Mouse (Mus musculus) liver, adult 2 months (tissue): ENCODE data around the gene Fstl3. TPM values are rescaled to one million over a fixed set of nuclear protein-coding genes. Genes with fewer than 3 reads are reported as not detected.

Source experiments
- DNase-seq: peaks from one replicate; pipeline ENCODE4 v3.0.0-alpha.2; 2011; ENCODE audit warnings: low read depth, low spot score; ENCODE audit errors: extremely low read depth
- H3K27ac ChIP-seq: fragments of 200-500 bp; replicated peaks from 2 replicates; pipeline ENCODE4 v1.5.1; 2012; ENCODE audit warnings: low read depth, mild to moderate bottlenecking, control low read depth, inconsistent platforms, low read length; ENCODE audit not compliant: insufficient read depth
- H3K27me3 ChIP-seq: fragments of 200-500 bp; 2 replicates; pipeline ENCODE4 v1.6.1; 2012; ENCODE audit warnings: mild to moderate bottlenecking, moderate library complexity, low read length, inconsistent platforms; ENCODE audit not compliant: control insufficient read depth, insufficient read depth
- H3K36me3 ChIP-seq: fragments of 200-500 bp; 2 replicates; pipeline ENCODE4 v1.6.1; 2012; ENCODE audit warnings: low read length, inconsistent platforms; ENCODE audit not compliant: control insufficient read depth, insufficient read depth
- H3K4me1 ChIP-seq: fragments of 200-500 bp; 2 replicates; pipeline ENCODE4 v1.6.1; 2011; ENCODE audit warnings: low read length; ENCODE audit not compliant: control insufficient read depth, insufficient read depth
- H3K4me3 ChIP-seq: fragments of 200-500 bp; 2 replicates; pipeline ENCODE4 v1.5.1; 2011; ENCODE audit warnings: low read depth, mild to moderate bottlenecking, control low read depth, low read length, moderate library complexity; ENCODE audit not compliant: insufficient read depth
- H3K79me2 ChIP-seq: fragments of 200-500 bp; 2 replicates; pipeline ENCODE4 v1.6.1; 2012; ENCODE audit warnings: inconsistent platforms, mild to moderate bottlenecking, low read length, moderate library complexity; ENCODE audit not compliant: control insufficient read depth, insufficient read depth
- H3K9ac ChIP-seq: fragments of 200-500 bp; 2 replicates; pipeline ENCODE4 v1.6.1; 2012; ENCODE audit warnings: low read depth, mild to moderate bottlenecking, control low read depth, inconsistent platforms, low read length
- CTCF ChIP-seq: fragments of 200-500 bp; IDR thresholded peaks from 2 replicates; pipeline ENCODE4 v1.5.1; 2011; ENCODE audit warnings: low read depth, low read length, control low read depth
- POLR2A ChIP-seq: fragments of 200-500 bp; IDR thresholded peaks from 2 replicates; pipeline ENCODE4 v1.6.1; 2011; ENCODE audit warnings: low read length, control low read depth; ENCODE audit not compliant: insufficient read depth; ENCODE audit errors: extremely low read depth
- WGBS: fragments of 180-500 bp; shearing (Covaris S2); methylation state at CpG from one replicate; pipeline ENCODE4 v1.1.7; 2018; 5-methylcytosine and 5-hydroxymethylcytosine counted together
- polyA plus RNA-seq: library from polyadenylated mRNA; depleted of rRNA; stranded (reverse); fragments of >200 nt; gene quantifications from 2 replicates; pipeline ENCODE4 v1.2.3, GENCODE M21; 2012
- total RNA-seq: library from RNA; depleted of rRNA; stranded (reverse); fragments of >200 nt; gene quantifications from 2 replicates; pipeline ENCODE4 v1.2.3, GENCODE M21; 2014

Gene Fstl3
- total and polyA plus RNA-seq, 2 experiments = 0.09 to 0.18 TPM

DNA sequence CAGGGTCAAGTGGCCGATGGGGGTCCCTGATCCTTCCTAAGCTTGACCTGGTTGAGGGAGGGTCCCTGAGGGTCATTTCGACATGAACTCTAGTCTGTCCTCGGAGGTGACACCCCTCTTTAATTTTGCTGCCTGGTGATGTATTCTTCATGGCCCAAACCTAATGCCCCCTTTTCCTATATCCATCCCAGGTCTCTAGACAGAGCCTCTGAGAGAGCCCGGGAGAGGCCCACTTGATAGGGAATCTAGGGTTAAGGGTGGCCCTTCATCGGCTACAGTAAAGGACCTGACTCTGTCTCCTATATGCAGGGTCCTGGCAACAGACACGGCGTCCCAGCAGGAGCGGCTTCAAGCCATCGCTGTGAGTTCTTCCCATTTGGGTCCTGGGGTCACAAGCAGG is 29.3 kb downstream of the Fstl3 start:
- Histone ChIP-seq H3K36me3 (no peaks in the 10 kb centered on the region), H3K27me3 (no peaks in the 10 kb centered on the region), H3K79me2 (no peaks in the 10 kb centered on the region), H3K27ac (no peak overlapping the region), H3K9ac (no peak overlapping the region), H3K4me3 (no peak overlapping the region), H3K4me1 (peaks cover 15% of the 10 kb centered on the region)
- whole genome bisulfite sequencing = 88% methylated on average over 9 of the region's 9 CpGs
- no peak for TF ChIP-seq POLR2A
- TF ChIP-seq CTCF = no peak
- no peak for DNase-seq

DNA sequence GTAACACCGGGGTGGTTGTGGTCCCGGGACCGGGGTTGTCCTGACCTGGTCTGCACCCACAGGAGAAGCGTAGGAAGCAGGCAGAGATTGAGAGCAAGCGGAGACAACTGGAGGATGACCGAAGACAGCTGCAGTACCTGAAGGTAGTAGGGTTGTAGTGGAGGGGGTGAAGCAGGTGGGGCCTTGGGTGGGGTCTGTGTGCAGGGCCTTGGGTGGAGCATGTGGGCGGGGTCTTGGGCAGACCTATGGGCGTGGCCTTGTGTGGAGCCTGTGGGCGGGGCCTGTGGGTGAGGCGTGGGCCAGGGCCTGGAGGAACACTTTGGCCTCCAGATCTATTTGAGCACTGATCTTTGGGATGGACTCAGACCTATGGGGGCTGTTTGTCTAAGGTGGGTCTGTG is 29.9 kb downstream of the Fstl3 start:
- no peaks in the 10 kb centered on the region for H3K27me3 ChIP-seq
- H3K27ac ChIP-seq = no peak overlapping the region
- DNase-seq = no peak
- no peak for TF ChIP-seq CTCF
- TF ChIP-seq POLR2A = no peak
- H3K4me1 ChIP-seq = peaks cover 10% of the 10 kb centered on the region
- H3K4me3 ChIP-seq = no peak overlapping the region
- 81% methylated on average over 10 of the region's 10 CpGs for WGBS
- no peaks in the 10 kb centered on the region for H3K79me2 ChIP-seq
- no peaks in the 10 kb centered on the region for H3K36me3 ChIP-seq
- no peak overlapping the region for H3K9ac ChIP-seq

DNA sequence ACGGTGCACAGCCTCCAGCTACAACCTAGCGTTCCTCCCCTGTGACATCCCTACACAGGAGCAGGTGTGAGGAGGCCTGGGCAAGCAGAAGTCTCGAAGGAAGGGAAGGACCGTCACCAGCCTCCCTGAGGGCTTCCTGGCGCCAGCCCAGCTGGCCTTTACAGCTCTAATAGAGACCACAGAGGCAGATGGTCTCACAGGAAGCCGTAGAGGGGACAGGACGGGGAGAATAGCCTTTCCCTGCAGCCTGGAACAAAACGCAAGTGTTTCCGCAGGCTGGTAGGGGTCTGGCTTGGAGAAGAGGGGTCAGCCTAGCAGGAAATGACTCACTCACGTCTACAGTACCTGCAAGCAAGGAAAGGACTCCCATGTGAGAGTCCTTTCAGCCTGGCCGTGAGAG is 30.8 kb downstream of the Fstl3 start:
- no peaks in the 10 kb centered on the region for H3K27me3 ChIP-seq
- no peak overlapping the region for H3K4me3 ChIP-seq
- H3K27ac ChIP-seq = no peak overlapping the region
- H3K9ac ChIP-seq = no peak overlapping the region
- TF ChIP-seq CTCF = no peak
- TF ChIP-seq POLR2A = no peak
- WGBS = 78% methylated on average over 11 of the region's 11 CpGs
- no peaks in the 10 kb centered on the region for H3K36me3 ChIP-seq
- no peak for DNase-seq
- H3K4me1 ChIP-seq = peaks cover 4% of the 10 kb centered on the region
- no peaks in the 10 kb centered on the region for H3K79me2 ChIP-seq

DNA sequence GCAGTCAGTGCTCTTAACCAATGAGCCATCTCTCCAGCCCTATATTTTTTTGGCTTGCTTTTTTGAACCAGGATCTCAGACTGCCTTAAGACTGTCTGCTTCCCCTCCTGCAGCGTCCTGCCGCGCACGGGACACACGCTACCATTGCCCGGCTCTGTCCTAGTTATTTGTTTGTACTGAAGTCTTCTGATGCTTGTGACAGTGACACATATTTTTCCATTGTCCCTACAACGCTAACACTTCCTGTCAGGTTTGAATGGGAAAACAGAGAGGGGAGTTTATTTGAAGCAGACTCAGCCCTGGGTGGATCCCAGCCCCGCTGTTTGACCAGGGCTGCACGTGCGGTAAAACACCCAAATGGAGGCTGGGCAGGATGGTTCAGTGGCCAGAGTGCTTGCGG is 31.7 kb downstream of the Fstl3 start:
- no peaks in the 10 kb centered on the region for H3K27me3 ChIP-seq
- no peak overlapping the region for H3K27ac ChIP-seq
- H3K9ac ChIP-seq = no peak overlapping the region
- no peaks in the 10 kb centered on the region for H3K79me2 ChIP-seq
- TF ChIP-seq POLR2A (no peak), CTCF (no peak)
- no peaks in the 10 kb centered on the region for H3K36me3 ChIP-seq
- H3K4me1 ChIP-seq = no peaks in the 10 kb centered on the region
- no peak overlapping the region for H3K4me3 ChIP-seq
- DNase-seq = no peak
- WGBS = 76% methylated on average over 11 of the region's 11 CpGs

DNA sequence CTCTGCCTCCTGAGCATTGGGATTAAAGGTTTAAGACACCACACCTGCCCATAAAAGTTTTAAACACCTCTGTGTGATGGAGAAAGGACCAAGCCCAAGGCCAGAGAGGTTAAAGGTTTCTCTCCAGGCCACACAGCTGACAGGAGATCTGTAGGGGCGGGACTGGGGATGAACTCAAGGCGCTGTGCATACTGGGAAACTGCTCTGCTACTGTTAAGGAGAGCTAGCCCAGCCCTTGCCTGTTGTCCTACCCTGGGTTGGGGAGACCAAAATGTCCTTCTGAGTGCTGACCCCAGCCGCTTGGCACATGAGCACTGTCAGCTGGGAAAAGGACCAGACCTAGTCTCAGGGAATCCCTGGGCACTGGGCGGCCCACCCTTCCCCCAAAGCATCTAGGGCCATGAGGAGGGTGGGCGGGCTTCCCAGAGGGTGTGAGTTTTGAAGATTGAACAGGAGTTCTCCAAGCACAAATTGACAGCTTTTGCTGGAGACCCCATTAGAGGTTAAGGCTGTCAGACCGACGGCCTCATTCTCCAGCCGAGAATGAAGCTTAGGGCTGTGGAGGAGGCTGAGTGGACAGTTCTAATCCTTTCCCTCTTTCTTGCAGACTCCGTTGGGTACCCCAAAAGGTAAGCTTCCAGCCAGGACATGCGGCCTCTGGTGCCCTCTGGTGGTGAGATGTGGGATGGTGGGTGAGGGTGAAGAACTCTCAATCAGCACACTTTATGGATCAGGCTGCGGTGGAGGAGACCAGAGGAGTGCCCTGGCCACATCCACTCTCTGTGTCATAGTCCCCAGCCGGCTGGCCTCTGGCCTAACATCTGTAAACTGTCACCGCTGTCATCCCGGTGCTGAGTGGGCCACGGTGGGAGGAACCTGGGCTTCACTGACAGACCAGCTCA is 34.9 kb downstream of the Fstl3 start:
- WGBS = 28% methylated on average over 15 of the region's 15 CpGs
- Histone ChIP-seq H3K27me3 (no peaks in the 10 kb centered on the region), H3K36me3 (no peaks in the 10 kb centered on the region), H3K4me1 (peaks cover 10% of the 10 kb centered on the region), H3K9ac (no peak overlapping the region), H3K79me2 (no peaks in the 10 kb centered on the region), H3K4me3 (no peak overlapping the region), H3K27ac (no peak overlapping the region)
- DNase-seq = peak; percentile 40
- TF ChIP-seq CTCF (peak; percentile 99), POLR2A (no peak)

DNA sequence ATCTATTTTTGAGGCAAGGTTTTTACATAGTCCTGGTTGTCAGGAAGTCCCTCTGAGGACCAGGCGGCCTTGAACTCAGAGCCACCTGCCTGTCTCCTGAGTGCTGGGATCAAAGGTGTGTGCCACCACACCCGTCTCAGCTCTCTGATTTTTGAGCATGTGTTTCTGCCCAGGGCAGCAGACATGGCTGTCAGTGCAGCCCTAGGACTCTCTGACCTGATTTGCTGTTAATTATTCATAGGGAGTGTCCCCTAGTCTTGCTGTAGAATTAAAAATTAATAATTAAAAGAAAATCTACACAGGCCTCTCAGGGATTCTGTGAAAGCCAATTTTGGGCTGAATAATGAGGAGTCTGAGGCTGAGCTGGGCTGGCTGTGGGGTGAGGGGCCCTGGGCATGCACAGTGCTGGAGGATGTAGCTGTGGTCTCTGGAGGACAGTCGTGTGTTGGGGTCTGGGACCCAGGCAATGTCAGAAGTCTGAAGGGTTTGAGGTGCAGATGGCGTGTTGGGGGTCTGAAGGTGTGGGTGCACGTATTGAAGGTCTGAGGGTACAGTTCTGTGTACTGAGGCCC is 37.3 kb downstream of the Fstl3 start:
- Histone ChIP-seq H3K27ac (peak overlapping the region; percentile 17; the same call in 1 of the 2 replicates), H3K4me3 (no peak overlapping the region), H3K36me3 (no peaks in the 10 kb centered on the region)

More for the DNA sequence above, 37.3 kb downstream of the Fstl3 start:
- peaks cover 10% of the 10 kb centered on the region for H3K4me1 ChIP-seq
- H3K27me3 ChIP-seq = no peaks in the 10 kb centered on the region
- H3K9ac ChIP-seq = no peak overlapping the region
- H3K79me2 ChIP-seq = no peaks in the 10 kb centered on the region
- TF ChIP-seq POLR2A (no peak), CTCF (no peak)
- peak; percentile 80 for DNase-seq
- WGBS = 57% methylated on average over 5 of the region's 5 CpGs
